Mouse (Mus musculus) ZHBTc4 (cell line): ENCODE data around the gene Lrrk1.

Experiments used
- DNase-seq: peaks from one replicate; pipeline ENCODE4 v3.0.0-alpha.2; 2011; ENCODE audit warnings: low read depth, low spot score

Gene Lrrk1

GRCm38 (mm10) chr7:66384891-66385290 lies 3.3 kb downstream of the Lrrk1 start:
- no peak for DNase-seq

DNA sequence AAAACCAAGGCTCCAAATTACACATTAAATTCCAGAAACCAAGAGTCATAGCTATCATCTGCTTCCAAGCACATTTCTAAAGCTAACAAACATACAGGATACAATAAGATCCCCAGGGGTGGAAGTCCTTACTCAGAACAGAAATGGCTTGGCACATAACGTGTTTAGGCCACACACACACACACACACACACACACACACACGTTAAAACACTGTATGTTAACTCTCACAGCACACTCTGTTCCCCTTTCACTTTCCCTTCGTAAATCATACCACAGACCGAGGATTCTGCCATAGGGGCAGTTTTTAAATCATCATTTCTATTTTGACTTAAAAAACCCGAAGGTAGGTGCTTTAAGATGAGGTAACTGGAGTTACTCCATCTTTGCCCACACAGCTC lies 3.9 kb downstream of the Lrrk1 start:
- DNase-seq = no peak

DNA sequence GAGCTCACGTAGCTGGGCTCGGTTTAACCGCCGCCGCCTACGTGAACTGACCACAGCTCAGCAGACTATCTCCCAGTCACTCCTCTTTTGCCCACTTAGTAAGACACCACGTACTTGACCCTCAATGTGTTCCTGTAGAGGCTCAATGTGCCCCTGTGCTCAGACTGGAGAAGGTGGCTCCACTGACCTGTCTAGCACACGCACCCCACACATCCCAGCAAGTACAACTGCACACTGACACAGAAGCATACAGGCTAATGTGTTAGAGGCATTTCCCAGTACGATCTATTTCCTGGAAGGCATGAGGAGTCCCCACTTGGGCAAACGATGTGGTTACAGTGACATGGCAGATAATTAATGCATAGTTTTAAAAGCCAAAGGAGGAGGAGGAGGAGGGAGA lies 11.6 kb downstream of the Lrrk1 start:
- DNase-seq = no peak

DNA sequence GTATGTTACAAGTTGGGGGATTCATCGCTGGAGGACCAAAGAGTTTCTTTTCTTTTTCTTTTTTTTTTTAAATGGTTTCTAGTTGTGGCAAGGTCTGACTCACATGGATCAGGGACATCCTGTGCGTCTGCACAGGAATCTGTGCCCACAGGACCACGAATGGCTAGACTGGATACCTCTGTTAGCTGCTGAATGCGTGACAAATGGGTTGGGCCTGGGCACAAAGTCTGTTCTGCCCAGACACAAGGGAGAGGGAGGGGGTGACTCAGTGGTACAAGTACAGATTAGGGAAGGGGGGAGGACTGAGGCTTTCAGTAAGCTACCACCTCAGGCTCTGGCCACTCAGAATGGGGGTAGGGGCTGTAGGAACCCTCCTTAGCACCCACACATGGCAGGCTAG lies 12.4 kb downstream of the Lrrk1 start:
- no peak for DNase-seq

DNA sequence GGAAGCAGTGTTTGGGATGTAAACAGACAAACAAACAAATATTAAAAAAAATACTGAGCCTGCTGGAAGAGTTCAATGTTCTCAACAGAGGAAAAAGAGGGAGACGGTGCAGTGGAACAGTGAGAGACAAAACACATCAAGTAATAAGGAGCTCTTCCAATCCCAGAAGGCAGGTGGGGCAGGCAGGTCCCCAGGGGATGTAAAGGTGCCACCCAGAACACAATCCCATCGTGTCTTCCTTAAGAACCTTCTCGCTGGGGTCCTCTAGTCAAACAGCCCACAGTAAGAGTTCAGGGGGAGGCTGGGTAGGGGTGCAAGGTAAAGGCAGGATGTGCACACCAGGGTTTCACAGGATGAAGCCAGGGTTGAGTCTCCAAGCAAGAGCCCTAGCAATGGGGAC lies 14.8 kb downstream of the Lrrk1 start:
- no peak for DNase-seq

DNA sequence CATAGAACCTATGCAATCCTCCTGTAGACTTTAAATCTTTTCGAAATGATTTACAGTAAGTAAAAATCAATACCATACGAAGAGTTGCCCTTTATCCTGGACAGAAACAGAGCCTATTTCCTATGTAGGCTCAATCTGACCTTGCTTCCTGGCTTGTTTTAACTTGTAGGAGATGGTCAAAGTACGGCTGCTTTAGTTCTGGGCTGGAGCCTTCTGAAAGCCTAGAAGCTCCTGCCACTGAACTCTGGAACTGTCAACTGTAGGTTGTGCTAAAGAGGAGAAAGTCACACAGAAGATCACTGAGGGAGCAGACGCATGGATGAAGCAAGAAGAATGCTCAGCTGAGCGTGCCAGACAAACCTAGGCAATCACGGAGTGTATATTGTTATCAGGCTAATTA lies 17.2 kb downstream of the Lrrk1 start:
- DNase-seq = no peak

GRCm38 (mm10) chr7:66369934-66370445 lies 18.2 kb downstream of the Lrrk1 start:
- no peak for DNase-seq

DNA sequence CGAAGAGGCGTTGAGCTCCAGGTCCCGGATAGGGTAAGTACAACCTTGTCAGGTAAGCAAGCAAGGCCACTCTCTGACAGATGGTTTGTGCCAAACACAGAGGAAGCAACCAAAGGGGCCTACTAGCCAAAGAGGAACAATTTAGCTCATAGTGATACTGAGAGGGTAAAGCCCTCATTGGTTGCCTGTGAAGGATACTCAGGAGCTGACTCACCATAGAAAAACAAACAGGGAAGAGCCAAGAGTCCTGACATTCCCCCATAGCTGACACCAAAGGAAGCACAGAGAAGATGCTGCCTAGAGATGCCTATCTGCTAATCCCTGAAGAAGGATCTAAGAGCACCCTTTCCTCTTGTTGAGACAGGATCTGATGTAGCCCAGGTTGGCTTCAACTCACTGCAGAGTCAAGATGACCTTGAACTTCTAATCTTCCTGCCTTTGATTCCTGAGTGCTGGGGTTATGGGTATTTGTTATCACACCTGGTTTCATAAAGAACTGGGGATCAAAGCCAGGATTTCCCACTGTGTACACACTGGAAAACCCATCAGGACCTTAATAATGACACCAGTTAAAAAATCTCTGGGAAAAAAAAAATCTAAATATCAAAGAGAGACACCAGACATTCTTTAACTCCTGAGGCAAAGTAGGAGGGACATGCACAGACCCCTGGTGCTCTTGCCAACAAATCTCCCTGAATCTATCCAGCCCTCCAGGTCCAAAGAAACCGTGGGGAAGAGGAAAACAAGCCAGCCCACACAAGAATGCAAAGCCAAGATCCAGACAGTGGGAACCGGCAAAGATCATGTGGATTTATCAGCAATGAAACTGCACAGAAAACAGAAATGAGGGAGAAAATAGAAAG lies 18.8 kb downstream of the Lrrk1 start:
- peak; percentile 67 for DNase-seq

DNA sequence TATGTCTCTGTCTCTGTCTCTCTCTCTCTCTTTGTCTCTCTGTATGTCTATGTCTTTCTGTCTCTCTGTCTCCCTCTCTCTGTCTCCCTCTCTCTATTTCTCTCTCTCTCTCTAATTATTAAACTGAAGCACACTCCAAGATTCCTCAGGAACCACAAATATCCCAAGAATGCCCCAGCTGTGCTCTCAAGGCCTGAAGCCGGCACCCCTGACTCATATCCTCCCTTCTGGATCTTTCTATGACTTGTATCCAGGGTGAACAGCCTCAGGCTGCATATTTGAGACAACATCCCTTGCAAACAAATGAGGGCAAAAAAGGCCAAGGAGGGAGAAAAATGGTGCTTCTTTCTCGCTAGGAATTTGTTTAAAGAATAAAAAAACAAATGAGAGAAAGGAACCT lies 22.2 kb downstream of the Lrrk1 start, which contains the start of gene Gm10974:
TSS of gene Gm10974 (plus strand) at position 2 of the 400 bp plus-strand sequence.
- DNase-seq = no peak

GRCm38 (mm10) chr7:66365411-66365810 lies 22.7 kb downstream of the Lrrk1 start:
- no peak for DNase-seq

DNA sequence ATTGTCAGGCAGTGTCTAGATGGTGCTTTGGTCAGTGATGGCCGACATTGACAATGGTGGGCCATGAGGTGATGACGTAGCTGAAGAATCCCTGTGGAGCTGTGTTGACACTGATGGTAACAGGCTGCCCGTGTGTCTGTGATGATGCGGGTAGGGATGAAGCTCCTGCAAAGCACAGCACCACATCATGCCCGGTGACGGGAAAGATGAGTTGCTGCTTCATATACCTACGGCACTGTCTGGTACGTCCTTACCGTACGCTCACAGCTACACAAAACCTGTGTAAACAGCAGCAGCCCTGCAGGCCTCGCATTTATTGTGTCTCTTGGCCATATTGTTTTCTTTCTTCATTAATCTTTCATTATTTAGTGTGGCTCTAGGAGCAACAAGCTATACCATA lies 23.7 kb downstream of the Lrrk1 start:
- DNase-seq = no peak

DNA sequence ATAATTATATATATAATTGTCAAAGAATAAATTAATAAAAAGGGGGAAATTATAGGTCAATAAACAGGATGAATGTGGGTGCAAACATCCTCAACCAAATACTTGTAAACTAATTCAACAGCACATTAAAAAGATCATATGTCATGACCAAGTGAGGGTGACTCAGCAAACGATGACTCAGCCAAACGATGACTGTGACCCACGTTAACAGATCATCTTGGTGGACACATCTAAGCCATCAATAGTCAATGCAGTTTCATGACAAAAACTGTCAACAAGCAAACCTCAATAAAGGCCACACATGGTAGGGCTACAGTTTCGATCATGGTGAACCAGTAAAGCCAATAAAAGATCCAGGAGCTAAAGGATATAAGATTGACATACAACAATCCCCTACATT lies 29.1 kb downstream of the Lrrk1 start:
- DNase-seq = no peak

DNA sequence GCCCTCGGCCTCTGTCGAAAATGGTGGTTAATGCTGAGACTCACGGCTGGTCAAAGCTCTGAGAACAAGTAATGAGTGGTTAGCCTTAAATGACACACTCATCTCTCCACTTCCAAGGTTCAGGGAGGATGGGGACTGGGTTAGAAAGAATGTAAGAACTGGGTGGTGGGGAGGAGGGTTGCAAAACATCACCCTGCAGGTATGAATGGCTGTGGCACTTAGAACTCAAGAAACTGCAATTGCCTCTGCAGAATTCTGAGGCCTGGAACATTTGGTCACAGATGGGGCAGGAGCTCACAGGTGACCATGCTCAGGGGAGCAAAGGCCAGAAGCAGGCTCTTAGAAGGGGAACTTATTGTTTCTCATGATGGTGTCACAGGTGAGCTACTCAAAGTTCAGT lies 29.7 kb downstream of the Lrrk1 start:
- DNase-seq = no peak

GRCm38 (mm10) chr7:66355791-66356522 lies 32.2 kb downstream of the Lrrk1 start:
- no peak for DNase-seq

DNA sequence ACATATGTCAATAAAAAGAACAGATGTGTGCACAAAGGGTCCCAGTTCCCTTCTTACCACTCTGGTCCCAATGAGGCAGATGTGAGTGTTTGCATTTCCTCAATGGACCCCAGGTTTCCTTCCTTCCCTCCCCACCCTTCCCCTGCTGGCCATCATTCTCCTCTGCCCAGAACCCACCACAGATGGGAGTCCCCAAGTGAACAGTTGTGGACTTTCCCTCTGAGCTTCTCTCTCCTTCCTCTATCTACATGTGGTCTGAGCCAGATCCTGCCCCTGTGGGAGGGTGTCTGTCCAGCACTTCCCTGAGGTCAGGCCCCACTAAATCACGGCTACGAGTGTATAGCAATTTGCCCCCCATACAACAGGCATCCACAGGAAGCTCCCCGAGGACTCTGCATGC lies 33.2 kb downstream of the Lrrk1 start:
- no peak for DNase-seq

DNA sequence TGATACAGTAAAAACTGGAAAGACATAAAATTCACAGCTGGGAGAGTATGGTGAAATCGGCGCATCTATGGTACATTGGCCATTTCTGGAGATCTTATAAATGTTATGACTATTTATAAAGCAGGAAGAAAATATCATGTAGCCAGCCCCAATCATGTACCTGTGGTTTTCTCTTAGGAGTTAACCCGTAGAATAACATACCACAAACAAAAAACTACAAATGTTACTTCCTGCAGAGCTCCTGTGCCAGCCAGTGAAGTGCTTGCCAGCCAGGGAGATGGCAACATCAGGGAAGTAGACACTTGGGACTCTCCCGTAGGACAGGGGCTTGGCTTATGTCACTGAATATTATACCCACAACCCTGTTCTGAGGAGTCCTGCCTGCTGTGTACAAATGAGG lies 37.1 kb downstream of the Lrrk1 start:
- no peak for DNase-seq

- no peak for DNase-seq
Measured at GRCm38 (mm10) chr7:66349670-66350069, 38.5 kb downstream of the Lrrk1 start.

- no peak for DNase-seq
Measured at GRCm38 (mm10) chr7:66348588-66348987, 39.6 kb downstream of the Lrrk1 start.

DNA sequence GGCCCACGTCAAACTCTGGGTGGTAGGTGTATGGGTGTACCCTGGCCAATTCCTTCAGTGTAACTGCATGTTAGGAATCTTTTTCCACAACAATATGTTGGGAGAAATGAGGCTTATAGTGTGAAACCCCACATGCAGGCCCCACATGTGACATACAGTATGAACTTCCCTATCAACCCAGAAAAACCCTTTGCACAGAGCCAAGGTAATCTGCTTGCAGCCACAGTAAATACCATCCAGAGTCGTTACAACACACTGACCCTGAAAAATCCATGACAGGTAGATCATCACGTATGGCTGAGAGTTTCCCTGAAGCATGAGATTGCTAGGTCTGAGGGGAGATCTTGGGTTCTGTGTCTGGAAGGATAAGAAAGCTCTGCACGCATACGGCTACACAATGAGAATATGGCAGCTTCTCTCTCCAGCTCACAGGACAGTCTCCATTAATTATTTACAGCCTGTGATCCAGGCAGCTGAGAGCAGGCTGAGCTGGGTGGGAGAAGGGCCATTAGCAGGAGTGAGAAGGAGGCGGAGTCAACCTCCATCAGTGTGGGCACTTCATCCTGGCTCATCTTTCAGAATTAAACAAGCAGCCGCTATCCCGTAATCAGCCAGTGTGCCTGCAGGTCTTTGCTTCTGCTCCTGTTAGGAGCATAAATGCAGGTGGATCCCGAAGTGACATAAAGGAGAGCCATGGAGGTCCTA lies 41.0 kb downstream of the Lrrk1 start:
- no peak for DNase-seq

- DNase-seq = no peak
Measured at GRCm38 (mm10) chr7:66343307-66343706, 44.8 kb downstream of the Lrrk1 start.

DNA sequence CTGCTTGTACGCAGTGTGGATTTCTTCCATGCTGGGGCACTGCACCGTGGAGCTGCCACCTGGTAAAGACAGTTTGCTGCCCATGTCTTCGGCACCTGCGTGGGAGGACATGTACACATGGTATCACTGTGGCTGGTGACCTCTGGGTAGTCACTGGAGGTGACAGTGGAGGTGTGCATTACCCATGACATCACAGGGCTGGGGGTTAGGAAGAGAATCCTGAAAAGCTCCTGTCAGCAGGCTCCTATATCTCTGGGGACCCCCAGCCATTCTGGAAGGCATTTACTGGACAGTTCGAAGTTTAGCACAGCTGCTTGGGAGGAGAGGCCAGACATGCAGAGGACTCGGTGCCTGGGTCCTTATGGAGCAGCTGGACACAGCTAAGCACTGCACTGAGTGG lies 45.3 kb downstream of the Lrrk1 start:
- DNase-seq = no peak

GRCm38 (mm10) chr7:66342323-66342722 lies 45.8 kb downstream of the Lrrk1 start:
- peak; percentile 70 for DNase-seq
